Mouse (Mus musculus): ENCODE measurements around the gene Nup210l.

Gene Nup210l

GRCm38 (mm10) chr3:90159757-90160156 is 55.8 kb downstream of the Nup210l start:
- DNase-seq (ENCODE audit: low read depth) = no peak

GRCm38 (mm10) chr3:90161541-90161940 is 57.6 kb downstream of the Nup210l start:
- DNase-seq (ENCODE audit: low read depth) = no peak

- no peak for DNase-seq (ENCODE audit: low read depth)
Observed at GRCm38 (mm10) chr3:90179566-90179965, 75.6 kb downstream of the Nup210l start.

- DNase-seq (ENCODE audit: low read depth) = no peak
Observed at GRCm38 (mm10) chr3:90183581-90183980, 79.6 kb downstream of the Nup210l start.

GRCm38 (mm10) chr3:90190859-90191510 is 87.1 kb downstream of the Nup210l start:
- DNase-seq (ENCODE audit: low read depth) = no peak

- DNase-seq (ENCODE audit: low read depth) = no peak
Observed at GRCm38 (mm10) chr3:90194759-90195158, 90.8 kb downstream of the Nup210l start.

GRCm38 (mm10) chr3:90195644-90196043 is 91.7 kb downstream of the Nup210l start:
- no peak for DNase-seq (ENCODE audit: low read depth)

- DNase-seq (ENCODE audit: low read depth) = no peak
Observed at GRCm38 (mm10) chr3:90197548-90197947, 93.6 kb downstream of the Nup210l start.

- no peak for DNase-seq (ENCODE audit: low read depth)
Observed at GRCm38 (mm10) chr3:90202884-90203283, 99.0 kb downstream of the Nup210l start.

- no peak for DNase-seq (ENCODE audit: low read depth)
Observed at GRCm38 (mm10) chr3:90203619-90204018, 99.7 kb downstream of the Nup210l start.

GRCm38 (mm10) chr3:90204582-90204981 is 100.7 kb downstream of the Nup210l start:
- DNase-seq (ENCODE audit: low read depth) = no peak

- no peak for DNase-seq (ENCODE audit: low read depth)
Observed at GRCm38 (mm10) chr3:90208662-90209061, 104.7 kb downstream of the Nup210l start.

- no peak for DNase-seq (ENCODE audit: low read depth)
Observed at GRCm38 (mm10) chr3:90209908-90210566, 106.1 kb downstream of the Nup210l start.

GRCm38 (mm10) chr3:90211475-90212398 is 107.8 kb downstream of the Nup210l start:
- DNase-seq (ENCODE audit: low read depth) = peak; percentile 53

GRCm38 (mm10) chr3:90212723-90213122 is 108.8 kb downstream of the Nup210l start:
- peak; percentile 34 for DNase-seq (ENCODE audit: low read depth)

GRCm38 (mm10) chr3:90213377-90213866 is 109.5 kb downstream of the Nup210l start, which contains the start of the genes Rps27 and Rab13:
Rps27 (minus strand) TSS chr3:90213651.
Rab13 (plus strand) TSS chr3:90213695.
- DNase-seq (ENCODE audit: low read depth) = peak; percentile 97

GRCm38 (mm10) chr3:90213956-90214684 is 110.2 kb downstream of the Nup210l start:
- DNase-seq (ENCODE audit: low read depth) = no peak

GRCm38 (mm10) chr3:90215825-90216380 is 112.0 kb downstream of the Nup210l start:
- peak; percentile 50 for DNase-seq (ENCODE audit: low read depth)

GRCm38 (mm10) chr3:90220088-90220487 is 116.2 kb downstream of the Nup210l start:
- DNase-seq (ENCODE audit: low read depth) = peak; percentile 83

GRCm38 (mm10) chr3:90220531-90220951 is 116.6 kb downstream of the Nup210l start:
- no peak for DNase-seq (ENCODE audit: low read depth)

GRCm38 (mm10) chr3:90221123-90221522 is 117.2 kb downstream of the Nup210l start:
- no peak for DNase-seq (ENCODE audit: low read depth)
